Mouse (Mus musculus) ES-Bruce4 (cell line): ENCODE measurements around the gene Cux1.

Experiments used
- CTCF ChIP-seq: IDR thresholded peaks from one replicate; pipeline ENCODE4 v1.8.1; 2011; ENCODE audit warnings: low read depth, low read length
- POLR2A ChIP-seq: IDR thresholded peaks from one replicate; pipeline ENCODE4 v1.8.1; 2011; ENCODE audit warnings: low read length; ENCODE audit not compliant: insufficient read depth

GRCm38 (mm10) chr5:136420342-136420741 lies 146.9 kb downstream of the Cux1 start:
- TF ChIP-seq CTCF = no peak
- no peak for TF ChIP-seq POLR2A
